Mouse (Mus musculus) E14TG2a.4 (cell line): ENCODE results near the gene Cstf3.

Experiments used
- CTCF ChIP-seq: conservative IDR thresholded peaks from 2 replicates; pipeline ENCODE4 v1.5.1; 2014; ENCODE audit warnings: low read length
- POU5F1 ChIP-seq: IDR thresholded peaks from 2 replicates; pipeline ENCODE4 v1.6.1; 2014; ENCODE audit warnings: low read length, borderline replicate concordance

- TF ChIP-seq CTCF = no peak
- TF ChIP-seq POU5F1 = no peak
Measured at GRCm38 (mm10) chr2:104690720-104691119, 100.4 kb downstream of the Cstf3 start.
